Mouse (Mus musculus) ES-Bruce4 (cell line): ENCODE measurements around the gene Celsr2. TPM values are rescaled to one million over a fixed set of nuclear protein-coding genes. Genes with fewer than 3 reads are reported as not detected.

Source experiments
- H3K27ac ChIP-seq: 2 replicates; pipeline ENCODE4 v1.5.1; 2012; ENCODE audit warnings: low read length, inconsistent platforms; ENCODE audit not compliant: insufficient read depth
- H3K27me3 ChIP-seq: 2 replicates; pipeline ENCODE4 v1.6.1; 2012; ENCODE audit warnings: mild to moderate bottlenecking, low read length, inconsistent platforms; ENCODE audit not compliant: control insufficient read depth, poor library complexity, insufficient read depth, severe bottlenecking
- H3K36me3 ChIP-seq: 2 replicates; pipeline ENCODE4 v1.6.1; 2012; ENCODE audit warnings: inconsistent platforms, mild to moderate bottlenecking, low read length, moderate library complexity; ENCODE audit not compliant: control insufficient read depth, poor library complexity, insufficient read depth, severe bottlenecking
- H3K4me1 ChIP-seq: one replicate; pipeline ENCODE4 v1.8.1; 2011; ENCODE audit warnings: low read length; ENCODE audit not compliant: control insufficient read depth, insufficient read depth
- H3K4me3 ChIP-seq: 2 replicates; pipeline ENCODE4 v1.5.1; 2011; ENCODE audit warnings: low read depth, mild to moderate bottlenecking, low read length
- H3K9ac ChIP-seq: 2 replicates; pipeline ENCODE4 v1.6.1; 2012; ENCODE audit warnings: low read depth, mild to moderate bottlenecking, inconsistent platforms; ENCODE audit not compliant: poor library complexity, severe bottlenecking
- H3K9me3 ChIP-seq: replicated peaks from 2 replicates; pipeline ENCODE4 v1.6.1; 2012; ENCODE audit warnings: mild to moderate bottlenecking, low read length, inconsistent platforms; ENCODE audit not compliant: control insufficient read depth, poor library complexity, insufficient read depth, severe bottlenecking
- CTCF ChIP-seq: IDR thresholded peaks from one replicate; pipeline ENCODE4 v1.8.1; 2011; ENCODE audit warnings: low read depth, low read length
- EP300 ChIP-seq: IDR thresholded peaks from 2 replicates; pipeline ENCODE4 v1.6.1; 2011; ENCODE audit warnings: low read depth, low read length; ENCODE audit not compliant: insufficient read depth
- POLR2A ChIP-seq: IDR thresholded peaks from one replicate; pipeline ENCODE4 v1.8.1; 2011; ENCODE audit warnings: low read length; ENCODE audit not compliant: insufficient read depth
- polyA plus RNA-seq: library from polyadenylated mRNA; stranded (reverse); fragments of >200 nt; gene quantifications from 2 replicates; pipeline ENCODE4 v1.2.4, GENCODE M21; 2011; ENCODE audit warnings: low read depth; ENCODE audit not compliant: missing spikeins, insufficient read depth, insufficient read length

Gene Celsr2
- polyA plus RNA-seq, 1 experiment: 7.1 TPM

GRCm38 (mm10) chr3:108378875-108379663, 36.3 kb downstream of the Celsr2 start:
- no peak for TF ChIP-seq CTCF
- no peak for TF ChIP-seq EP300
- TF ChIP-seq POLR2A: no peak
- H3K27me3 ChIP-seq: no peaks in the 10 kb centered on the region
- H3K9me3 ChIP-seq: no peaks in the 10 kb centered on the region
- H3K27ac ChIP-seq: no peak overlapping the region
- no peak overlapping the region for H3K9ac ChIP-seq
- H3K36me3 ChIP-seq: no peaks in the 10 kb centered on the region
- H3K4me1 ChIP-seq: no peaks in the 10 kb centered on the region
- no peak overlapping the region for H3K4me3 ChIP-seq

GRCm38 (mm10) chr3:108372691-108373090, 42.7 kb downstream of the Celsr2 start:
- Histone ChIP-seq H3K36me3 (no peaks in the 10 kb centered on the region), H3K27ac (no peak overlapping the region), H3K27me3 (no peaks in the 10 kb centered on the region), H3K9ac (no peak overlapping the region), H3K4me1 (no peaks in the 10 kb centered on the region), H3K4me3 (no peak overlapping the region), H3K9me3 (no peaks in the 10 kb centered on the region)
- TF ChIP-seq CTCF: no peak
- TF ChIP-seq EP300: no peak
- TF ChIP-seq POLR2A: no peak

- Histone ChIP-seq H3K4me3 (no peak overlapping the region), H3K4me1 (no peaks in the 10 kb centered on the region), H3K9me3 (no peaks in the 10 kb centered on the region), H3K9ac (no peak overlapping the region), H3K36me3 (no peaks in the 10 kb centered on the region), H3K27ac (no peak overlapping the region), H3K27me3 (no peaks in the 10 kb centered on the region)
- TF ChIP-seq CTCF (no peak), EP300 (no peak), POLR2A (no peak)
Measured at GRCm38 (mm10) chr3:108372274-108372673, 43.1 kb downstream of the Celsr2 start.

GRCm38 (mm10) chr3:108368721-108369120, 46.6 kb downstream of the Celsr2 start:
- Histone ChIP-seq H3K36me3 (no peaks in the 10 kb centered on the region), H3K27me3 (no peaks in the 10 kb centered on the region), H3K4me1 (no peaks in the 10 kb centered on the region), H3K4me3 (no peak overlapping the region), H3K9ac (no peak overlapping the region), H3K27ac (no peak overlapping the region), H3K9me3 (no peaks in the 10 kb centered on the region)
- TF ChIP-seq CTCF: no peak

GRCm38 (mm10) chr3:108367828-108368227, 47.5 kb downstream of the Celsr2 start:
- Histone ChIP-seq H3K9ac (no peak overlapping the region), H3K4me1 (no peaks in the 10 kb centered on the region), H3K27me3 (no peaks in the 10 kb centered on the region), H3K4me3 (no peak overlapping the region), H3K36me3 (no peaks in the 10 kb centered on the region), H3K9me3 (no peaks in the 10 kb centered on the region), H3K27ac (no peak overlapping the region)
- TF ChIP-seq CTCF (no peak), EP300 (no peak), POLR2A (no peak)

DNA sequence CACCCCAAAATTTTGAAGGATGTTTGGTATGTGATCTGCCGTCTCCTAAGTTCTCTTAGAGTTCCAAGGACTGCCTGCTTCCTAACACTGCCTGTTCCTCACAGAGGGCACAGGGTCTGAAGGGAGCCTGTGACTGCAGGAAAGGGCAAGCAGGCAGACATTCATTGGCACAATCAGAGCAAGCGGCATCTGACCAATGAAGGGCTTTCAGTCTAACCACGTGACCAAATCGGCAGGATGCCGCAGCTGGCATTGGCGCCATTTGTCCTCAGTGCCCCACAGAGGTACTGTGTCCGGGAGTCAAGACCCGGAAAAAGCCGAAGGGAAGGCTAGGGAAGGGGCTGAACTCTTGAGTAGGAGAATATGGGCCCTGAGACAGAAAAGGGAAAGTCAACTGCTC, 48.2 kb downstream of the Celsr2 start:
- Histone ChIP-seq H3K36me3 (no peaks in the 10 kb centered on the region), H3K9me3 (no peaks in the 10 kb centered on the region), H3K27me3 (no peaks in the 10 kb centered on the region), H3K4me3 (no peak overlapping the region), H3K9ac (no peak overlapping the region), H3K27ac (no peak overlapping the region), H3K4me1 (no peaks in the 10 kb centered on the region)
- TF ChIP-seq POLR2A (no peak), EP300 (no peak), CTCF (no peak)
